Mouse (Mus musculus): ENCODE data around the gene Olfr713.

DNA sequence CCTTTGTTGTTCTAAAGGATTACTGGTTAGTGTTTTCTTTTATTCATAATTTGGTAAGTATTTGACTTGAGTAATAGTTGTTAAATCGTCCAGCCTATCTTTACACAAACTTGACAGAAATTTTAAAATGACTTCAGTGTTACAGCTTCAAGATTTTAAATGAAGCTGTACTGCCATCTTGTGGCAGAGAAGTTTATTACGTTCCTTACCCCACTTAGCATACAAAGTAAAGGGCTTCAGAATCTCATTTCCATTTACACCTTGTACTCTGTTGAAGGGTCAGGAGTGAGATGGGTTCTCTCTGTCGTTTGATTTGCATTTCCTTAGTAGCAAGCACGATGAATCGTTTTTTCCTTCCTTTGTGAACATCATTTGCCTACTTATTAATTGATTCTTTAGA lies 14.9 kb downstream of the Olfr713 start:
- no peak for TF ChIP-seq POLR2A (IDR thresholded peaks at IDR 0.05; ENCODE audit: borderline replicate concordance, extremely low read depth, low read depth, low read length)
- TF ChIP-seq CTCF (IDR thresholded peaks at IDR 0.05; ENCODE audit: insufficient read depth, low read length) = no peak

Data from lung, adult 2 months (tissue).